Mouse (Mus musculus) left cerebral cortex, postnatal 10 days (tissue): ENCODE measurements at regions not wholly inside any gene's neighbourhood (a gene's known extent, or its start where the extent isn't known, plus 50 kb on each side); places are given as distances from the start of the nearest gene placed in this dataset.
"Not testable (repeated sequence)": the region's sequence is repeated elsewhere in the genome, so short reads cannot be mapped to it uniquely, and the experiment has no call there.

Source experiments
- DNase-seq, 2 experiments: peaks; one replicate each; pipeline ENCODE4 v3.0.0; 2021 to 2022; ENCODE audit warnings: low spot score in 2 of 2, mixed read lengths in 1 of 2; ENCODE audit errors: extremely low spot score in 1 of 2
- intact Hi-C: fragments of 180-260 bp; cut with DNase I; formaldehyde crosslinking; loops from one replicate; pipeline ENCODE4 v1.15.1; 2025

- intact Hi-C loops: no loop called here
- DNase-seq: no peak
These were observed 1752.1 kb upstream of the Cntnap5a start for GRCm38 (mm10) chr1:113932492-113932891.

DNA sequence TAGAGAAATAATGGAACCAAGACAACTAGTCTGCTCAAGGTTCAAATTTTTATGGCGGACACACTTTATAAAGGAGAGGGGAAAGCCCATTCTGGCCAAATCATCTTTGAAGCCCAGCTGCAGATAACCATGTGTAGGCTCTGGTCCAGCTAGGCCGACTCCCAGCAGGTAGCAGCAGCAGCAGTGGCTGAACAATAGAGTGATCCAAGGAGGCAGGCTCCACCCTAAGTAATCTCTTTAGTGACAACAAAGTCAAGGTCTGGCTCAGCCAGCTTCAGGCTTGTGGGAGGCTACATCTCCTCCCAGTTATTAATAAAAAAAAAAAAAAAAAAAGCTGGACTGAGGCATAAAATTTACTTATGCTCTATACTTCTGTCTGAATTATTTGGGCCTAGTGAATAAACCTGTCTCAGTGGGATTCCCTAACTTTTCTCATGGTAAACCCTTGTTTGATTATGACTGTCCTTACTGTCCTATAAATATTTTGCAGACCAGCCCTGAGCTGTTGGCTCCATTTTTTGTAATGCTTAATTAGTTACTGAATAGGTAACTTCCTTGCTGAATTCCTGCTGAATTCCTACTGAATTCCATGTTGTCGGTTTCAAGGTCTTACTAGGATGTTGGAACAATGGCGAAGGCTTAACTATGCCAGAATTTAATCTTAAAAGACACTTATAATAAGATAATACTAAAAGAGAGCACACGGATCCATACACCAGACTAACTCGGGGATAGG lies 1726.4 kb upstream of the Cntnap5a start:
- intact Hi-C loops: no loop called here
- DNase-seq: no peak

DNA sequence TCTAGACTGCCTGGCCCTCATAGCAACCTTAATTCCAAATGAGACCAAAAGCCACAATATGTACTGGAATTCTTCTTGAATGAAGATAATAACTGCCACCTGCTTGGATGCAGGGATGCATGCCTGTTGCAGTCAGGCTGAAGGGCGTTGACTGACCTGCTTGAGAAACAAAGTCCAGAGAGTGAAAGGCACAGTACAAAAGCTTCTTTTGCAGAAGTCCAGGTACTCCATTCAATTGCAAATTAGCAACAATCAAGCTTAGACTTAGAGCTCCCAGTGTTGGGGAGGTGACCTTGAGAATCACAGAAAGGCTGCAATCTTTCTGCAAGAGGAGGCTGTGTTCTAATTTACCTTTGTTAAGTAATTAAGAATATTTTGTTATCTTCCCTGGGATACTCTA lies 1725.3 kb upstream of the Cntnap5a start:
- intact Hi-C loops, DNase-seq: not testable (repeated sequence)

DNA sequence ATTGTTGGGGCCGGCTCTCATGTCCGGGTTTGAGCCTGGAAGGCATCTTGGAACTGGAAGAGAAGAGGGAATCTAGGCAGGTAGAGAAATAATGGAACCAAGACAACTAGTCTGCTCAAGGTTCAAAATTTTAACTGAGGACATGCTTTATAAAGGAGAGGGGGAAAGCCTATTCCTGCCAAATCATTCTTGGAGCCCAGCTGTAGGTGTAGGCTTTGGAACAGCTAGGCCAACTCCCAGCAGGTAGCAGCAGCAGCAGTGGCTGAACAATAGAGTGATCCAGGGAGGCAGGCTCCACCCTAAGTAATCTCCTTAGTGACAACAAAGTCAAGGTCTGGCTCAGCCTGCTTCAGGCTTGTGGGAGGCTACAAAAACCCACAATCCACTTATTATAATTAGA lies 1720.6 kb upstream of the Cntnap5a start:
- DNase-seq, intact Hi-C loops: not testable (repeated sequence)

GRCm38 (mm10) chr1:113964431-113964830 lies 1720.1 kb upstream of the Cntnap5a start:
- intact Hi-C loops: no loop called here
- DNase-seq: no peak

DNA sequence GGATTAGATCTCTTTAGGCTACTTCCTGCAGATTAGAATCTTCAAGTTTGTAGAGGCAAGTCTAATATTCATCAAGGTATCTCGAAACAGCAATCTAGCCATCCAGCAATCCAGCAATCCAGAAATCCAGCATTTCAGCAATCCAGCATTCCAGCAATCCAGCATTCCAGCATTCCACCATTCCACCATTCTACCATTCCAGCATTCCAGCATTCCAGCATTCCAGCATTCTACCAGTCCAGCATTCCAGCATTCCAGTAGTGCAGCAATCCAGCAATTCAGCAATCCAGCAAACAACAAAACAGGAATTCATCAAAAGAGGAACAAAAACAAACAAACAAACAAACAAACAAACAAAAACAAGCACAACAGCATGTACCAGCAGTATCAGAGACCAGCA lies 1713.9 kb upstream of the Cntnap5a start:
- intact Hi-C loops: no loop called here
- DNase-seq: no peak

DNA sequence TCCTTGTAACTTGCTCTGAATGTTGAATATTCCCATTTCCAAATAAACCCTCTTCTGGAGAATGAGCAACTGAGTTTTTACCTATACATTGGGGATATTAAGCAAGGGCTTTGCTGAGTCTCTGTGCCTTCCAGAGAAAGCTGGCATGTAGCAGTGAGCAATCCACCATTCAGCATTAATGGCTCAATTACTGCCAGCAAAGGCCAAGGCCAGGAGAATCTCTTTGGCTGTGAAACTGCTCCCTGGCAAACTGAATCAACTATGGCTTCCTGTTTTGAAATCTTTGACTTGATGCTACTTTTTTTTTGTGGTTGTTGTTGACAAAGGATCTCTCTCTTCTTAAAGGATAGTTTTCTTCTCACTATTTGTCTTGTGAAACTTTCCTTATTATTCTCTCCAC lies 1704.4 kb upstream of the Cntnap5a start:
- no peak for DNase-seq
- intact Hi-C loops: no loop called here

DNA sequence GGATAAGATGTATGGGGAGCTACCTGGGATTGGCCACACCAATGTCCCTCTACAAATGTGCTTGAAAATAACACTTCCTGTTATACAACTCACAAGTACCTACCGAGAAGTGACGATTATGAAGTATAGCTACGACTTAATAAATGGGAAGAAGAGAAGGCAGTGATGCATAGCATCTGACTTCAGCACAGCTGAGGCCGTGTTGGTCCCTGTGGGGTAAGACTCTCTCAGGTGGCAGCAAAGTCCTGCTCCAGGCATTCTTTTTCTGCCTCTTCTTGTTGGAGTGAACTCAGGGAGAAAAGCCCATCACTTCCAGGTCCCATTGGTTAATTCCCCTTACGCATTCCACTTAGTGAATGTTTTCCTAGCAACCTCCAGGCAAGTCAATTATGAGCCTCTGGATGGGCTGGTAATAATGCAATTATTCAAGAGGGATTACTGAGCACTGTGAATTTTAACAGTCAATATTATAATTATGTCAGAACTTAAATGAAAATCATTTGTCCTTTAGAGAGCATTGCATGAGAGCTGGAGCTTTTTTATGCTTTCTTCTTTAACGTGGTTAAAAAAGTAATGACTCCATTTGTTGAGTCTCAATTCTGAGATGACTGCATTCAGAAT lies 1694.8 kb upstream of the Cntnap5a start:
- intact Hi-C loops: no loop called here
- no peak for DNase-seq

DNA sequence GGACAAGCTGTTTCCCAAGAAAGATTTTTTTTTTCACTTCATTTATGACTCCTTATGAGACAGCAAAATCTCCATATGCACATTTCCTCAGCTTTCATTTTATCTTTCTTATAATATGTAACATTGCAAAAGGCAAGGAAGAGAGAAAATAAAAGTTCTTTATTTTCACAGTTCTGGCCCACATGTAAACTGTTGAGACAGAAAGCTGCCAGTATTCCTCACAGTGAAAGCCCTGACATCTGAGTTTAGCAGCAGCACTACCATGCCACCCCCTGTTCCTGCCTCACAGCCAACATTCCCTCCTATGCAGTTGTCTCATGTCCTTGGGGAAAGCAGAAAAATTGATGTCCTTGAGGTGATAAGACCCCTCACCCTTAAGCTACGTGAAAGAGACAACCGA lies 1692.1 kb upstream of the Cntnap5a start:
- DNase-seq: peak in 1 of 2 experiments; percentile 2
- intact Hi-C loops: no loop called here

- intact Hi-C loops: no loop called here
- no peak for DNase-seq
These were observed 1646.7 kb upstream of the Cntnap5a start for GRCm38 (mm10) chr1:114037877-114038276.

DNA sequence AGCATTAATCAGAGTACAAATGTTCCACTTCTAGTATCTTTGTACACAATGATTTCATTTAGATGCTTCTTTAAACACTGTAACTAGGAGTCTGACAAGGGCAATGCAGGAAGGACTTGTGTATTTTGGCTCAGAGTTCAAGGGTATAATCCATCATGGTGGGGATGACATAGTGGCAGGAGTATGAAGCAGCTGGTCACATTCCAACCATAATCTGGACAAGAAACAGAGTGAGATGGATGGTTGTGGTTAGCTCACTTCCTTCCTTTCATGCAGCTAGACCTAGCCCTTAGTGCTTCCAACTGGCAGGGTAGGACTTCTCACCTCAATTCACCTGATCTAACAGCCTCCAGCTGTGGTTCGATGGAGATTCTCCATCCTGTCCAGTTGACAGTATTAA lies 1645.2 kb upstream of the Cntnap5a start:
- no peak for DNase-seq
- intact Hi-C loops: no loop called here

DNA sequence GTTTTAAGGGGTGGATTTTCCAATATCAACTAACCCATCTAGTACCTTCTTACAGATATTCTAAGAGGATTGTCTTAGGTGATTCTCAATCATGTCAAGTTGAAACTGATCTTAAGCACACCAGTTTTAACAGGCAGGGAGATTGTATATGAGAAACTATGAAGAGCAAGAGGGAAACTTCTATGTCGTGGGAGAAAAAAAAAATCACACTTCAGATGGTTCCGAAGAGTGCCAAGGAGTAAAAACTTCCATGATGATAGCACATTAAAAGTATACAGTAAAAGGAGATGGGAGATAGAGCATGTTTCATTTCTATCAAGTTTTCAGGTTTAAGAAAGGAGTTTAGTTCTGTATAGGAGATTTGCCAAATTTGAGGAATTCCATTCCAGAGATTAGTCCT lies 1621.5 kb upstream of the Cntnap5a start:
- intact Hi-C loops: no loop called here
- no peak for DNase-seq

GRCm38 (mm10) chr1:114074506-114074905 lies 1610.0 kb upstream of the Cntnap5a start:
- intact Hi-C loops: no loop called here
- no peak for DNase-seq
